Mouse (Mus musculus): ENCODE results near the gene Olfr96.

The Olfr96 gene

GRCm38 (mm10) chr17:37270702-37271092 is 50.8 kb downstream of the Olfr96 start:
- DNase-seq (ENCODE audit: low read depth): peak; percentile 68

GRCm38 (mm10) chr17:37275626-37276248 is 55.8 kb downstream of the Olfr96 start:
- DNase-seq (ENCODE audit: low read depth): peak; percentile 39
